In the genomic region with DNA sequence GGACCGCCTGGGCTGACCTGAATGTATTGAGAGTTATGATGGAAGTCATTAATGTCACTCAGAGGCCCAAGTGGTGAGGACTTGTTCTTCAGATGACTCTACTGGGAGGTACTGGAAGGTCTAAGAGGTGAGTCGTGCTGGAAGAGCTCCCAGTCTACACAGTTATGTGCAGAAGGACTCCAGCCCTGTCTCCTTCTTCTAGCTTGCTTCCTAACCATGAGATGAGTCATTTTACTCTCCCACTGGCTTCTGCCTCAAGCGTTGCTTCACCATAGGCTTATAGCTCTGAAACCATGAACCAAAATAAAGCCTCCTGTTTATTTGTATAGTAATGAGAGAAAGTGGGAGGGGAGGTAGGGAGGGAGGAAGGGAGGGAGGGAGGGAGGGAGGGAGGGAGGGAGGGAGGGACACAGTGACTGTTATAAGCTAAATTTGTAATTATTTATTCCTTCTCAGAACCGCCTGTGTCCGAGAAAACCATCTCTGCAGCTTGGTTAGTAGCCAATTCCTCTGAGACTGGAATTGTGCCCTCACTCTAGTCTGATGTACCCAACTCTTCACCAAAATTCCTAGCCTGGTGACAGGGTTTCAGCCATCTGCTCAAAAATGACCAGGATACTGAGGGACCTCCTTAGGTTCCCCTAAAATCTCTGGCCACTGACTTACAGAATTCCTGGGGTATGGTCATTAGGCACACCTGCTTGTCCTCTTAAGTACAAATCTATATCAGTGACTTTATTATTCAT, we compare ENCODE assay signal across 21 mouse cellular contexts.
DNase-seq lines count a peak whose midpoint lies in the region; ATAC-seq and TF ChIP-seq lines count a peak whose summit lies in the region.
"Had no signal": no experiment of that assay in that cellular context is flagged by ENCODE, and none has a peak within 500 bp of the region (broad histone marks: within the 10 kb centered on the region; RNA-seq: fewer than 3 reads in every experiment).

No protein-coding gene starts in this region.

- no peak overlapping the region for H3K4me2 ChIP-seq in hindbrain, embryonic 12.5 days (replicated peaks)
- H3K4me2 ChIP-seq: midbrain, embryonic 15.5 days; stomach, embryonic 15.5 days had no signal

- H3K27ac ChIP-seq in cerebellum, adult 2 months (ENCODE audit: insufficient read depth, low read length): no peak overlapping the region
- H3K27ac ChIP-seq in hindbrain, embryonic 12.5 days: no peak overlapping the region
- H3K27ac ChIP-seq: forebrain, embryonic 10.5 days; hindbrain, postnatal 0 days; midbrain, embryonic 15.5 days; stomach, embryonic 15.5 days had no signal

- no peaks in the 10 kb centered on the region for H3K27me3 ChIP-seq in cerebellum, adult 2 months (ENCODE audit: control insufficient read depth, insufficient read depth, low read length)
- no peaks in the 10 kb centered on the region for H3K27me3 ChIP-seq in hindbrain, embryonic 12.5 days
- H3K27me3 ChIP-seq: midbrain, embryonic 15.5 days; stomach, embryonic 15.5 days had no signal

- H3K9ac ChIP-seq in hindbrain, embryonic 12.5 days: no peak overlapping the region
- H3K9ac ChIP-seq: midbrain, embryonic 15.5 days; stomach, embryonic 15.5 days had no signal

- ATAC-seq in hindbrain, embryonic 12.5 days (ENCODE audit: low FRiP score): no peak
- ATAC-seq: hindbrain, postnatal 0 days; intestine, postnatal 0 days; midbrain, embryonic 15.5 days had no signal

- TF ChIP-seq CTCF in cerebellum, adult 2 months (IDR thresholded peaks at IDR 0.05; ENCODE audit: borderline replicate concordance, insufficient read depth, low read depth, low read length): no peak

- H3K4me3 ChIP-seq in cerebellum, adult 2 months (replicated peaks; ENCODE audit: insufficient read depth, low read depth, low read length): no peak overlapping the region
- H3K4me3 ChIP-seq in hindbrain, embryonic 12.5 days: no peak overlapping the region
- H3K4me3 ChIP-seq: forebrain, embryonic 10.5 days; midbrain, embryonic 15.5 days; stomach, embryonic 15.5 days had no signal

- no peaks in the 10 kb centered on the region for H3K36me3 ChIP-seq in hindbrain, embryonic 12.5 days
- H3K36me3 ChIP-seq: forebrain, embryonic 10.5 days; G1E; midbrain, embryonic 15.5 days; stomach, embryonic 15.5 days had no signal

- 47% methylated on average over 5 of the region's 5 CpGs for WGBS in cerebellum, adult 2 months
- WGBS in hindbrain, embryonic 12.5 days: 85% methylated on average over 5 of the region's 5 CpGs

- DNase-seq in 3T3-L1 (ENCODE audit: low read depth, low spot score): peak; percentile 97
- DNase-seq in Muller cell, postnatal 12 days (ENCODE audit: inconsistent ontology term): peak; percentile 30
- DNase-seq in cerebellum, adult 2 months: peak; percentile 36 to 74
- peak; percentile 18 to 48 for DNase-seq in cerebellum, postnatal 36 days
- DNase-seq in urinary bladder, postnatal 25 days (ENCODE audit: low spot score): no peak
- DNase-seq in kidney, adult 8-10 months: no peak
- DNase-seq: adrenal gland, postnatal 36 days; heart, adult 18-20 months; kidney, postnatal 10 days; liver; lung, adult 18-20 months; lung, postnatal 14 days; retina, postnatal 1 day; thymus, adult 18-20 months had no signal

- no peaks in the 10 kb centered on the region for H3K9me3 ChIP-seq in hindbrain, embryonic 12.5 days (replicated peaks)
- H3K9me3 ChIP-seq: forebrain, embryonic 10.5 days; G1E; midbrain, embryonic 15.5 days; stomach, embryonic 15.5 days had no signal

- TF ChIP-seq POLR2A in cerebellum, adult 2 months (IDR thresholded peaks at IDR 0.05; ENCODE audit: borderline replicate concordance, insufficient read depth, low read length): no peak

- peaks cover 9% of the 10 kb centered on the region; the same call in 1 of the 2 replicates for H3K4me1 ChIP-seq in cerebellum, adult 2 months (ENCODE audit: control insufficient read depth, insufficient read depth, low read length)
- H3K4me1 ChIP-seq in hindbrain, embryonic 12.5 days: no peaks in the 10 kb centered on the region
- H3K4me1 ChIP-seq: forebrain, embryonic 10.5 days; midbrain, embryonic 15.5 days; stomach, embryonic 15.5 days had no signal

Comparison
In these comparisons a context has a peak if more than half of its experiments do, and no peak if none do; other contexts are left out.
1. DNase-seq: peak in 3T3-L1 (single experiment), Muller cell, postnatal 12 days (single experiment), cerebellum, adult 2 months (2 of 2) and cerebellum, postnatal 36 days (2 of 2); none in urinary bladder, postnatal 25 days (single experiment) and kidney, adult 8-10 months (0 of 2).